Mouse (Mus musculus): Measurements from ENCODE around the gene Armc9. TPM values are rescaled to one million over a fixed set of nuclear protein-coding genes. Genes with fewer than 3 reads are reported as not detected.

Gene Armc9
- 5.2 and 6.5 TPM in 2 replicates for polyA plus RNA-seq (2015; fragmentation: Nextera tagmentation; extraction: Ambion mirVana)

GRCm38 (mm10) chr1:86154133-86154823 is at the start of gene Armc9:
TSS of gene Armc9 (plus strand) at chr1:86154780.

GRCm38 (mm10) chr1:86111779-86112178 is 42.8 kb upstream of the Armc9 start, which contains the start of gene Htr2b:
TSS of gene Htr2b (minus strand) at chr1:86111970.

GRCm38 (mm10) chr1:86133337-86133736 is 21.2 kb upstream of the Armc9 start, which contains the start of gene Gm21972:
TSS of gene Gm21972 (plus strand) at chr1:86133637.

GRCm38 (mm10) chr1:86302532-86302931 is 148.0 kb downstream of the Armc9 start, which contains the start of gene B3gnt7:
TSS of gene B3gnt7 (plus strand) at chr1:86302832.

Other genes with a start within 250 kb of the Armc9 start
- gene 4933407L21Rik, start 226.3 kb upstream of the Armc9 start, polyA plus RNA-seq (2015; fragmentation: Nextera tagmentation; extraction: Ambion mirVana): 1.1 and 1.4 TPM in 2 replicates
- gene Gpr55, start 193.8 kb upstream of the Armc9 start, polyA plus RNA-seq (2015; fragmentation: Nextera tagmentation; extraction: Ambion mirVana): 0.05 TPM in 1 of 2 replicates, not detected in the other
- gene Spata3, start 138.0 kb upstream of the Armc9 start, polyA plus RNA-seq (2015; fragmentation: Nextera tagmentation; extraction: Ambion mirVana): not detected in 2 replicates
- gene 2810459M11Rik, start 108.9 kb upstream of the Armc9 start, polyA plus RNA-seq (2015; fragmentation: Nextera tagmentation; extraction: Ambion mirVana): 0.12 TPM in 1 of 2 replicates, not detected in the other
- 116 and 118 TPM in 2 replicates for gene Psmd1, start 90.4 kb upstream of the Armc9 start, polyA plus RNA-seq (2015; fragmentation: Nextera tagmentation; extraction: Ambion mirVana)
- gene Htr2b, start 42.8 kb upstream of the Armc9 start, polyA plus RNA-seq (2015; fragmentation: Nextera tagmentation; extraction: Ambion mirVana): 1.7 and 2.5 TPM in 2 replicates
- 0.19 TPM in 1 of 2 replicates, not detected in the other for gene Gm21972, start 21.1 kb upstream of the Armc9 start, polyA plus RNA-seq (2015; fragmentation: Nextera tagmentation; extraction: Ambion mirVana)
- 0.19 and 0.45 TPM in 2 replicates for gene B3gnt7, start 148.1 kb downstream of the Armc9 start, polyA plus RNA-seq (2015; fragmentation: Nextera tagmentation; extraction: Ambion mirVana)
- gene Ncl, start 204.6 kb downstream of the Armc9 start, polyA plus RNA-seq (2015; fragmentation: Nextera tagmentation; extraction: Ambion mirVana): 168 and 181 TPM in 2 replicates

Data from skeletal muscle tissue, postnatal 0 days (tissue).